Mouse (Mus musculus): ENCODE data around the gene Tmem45a2. TPM values are rescaled to one million over a fixed set of nuclear protein-coding genes. Genes with fewer than 3 reads are reported as not detected.
"Not testable (repeated sequence)": the region's sequence is repeated elsewhere in the genome, so short reads cannot be mapped to it uniquely, and the experiment has no call there.

The Tmem45a2 gene
- under 1 TPM in 1 of 2 experiments, not detected in 1; 0.22 TPM for total RNA-seq (2021)

DNA sequence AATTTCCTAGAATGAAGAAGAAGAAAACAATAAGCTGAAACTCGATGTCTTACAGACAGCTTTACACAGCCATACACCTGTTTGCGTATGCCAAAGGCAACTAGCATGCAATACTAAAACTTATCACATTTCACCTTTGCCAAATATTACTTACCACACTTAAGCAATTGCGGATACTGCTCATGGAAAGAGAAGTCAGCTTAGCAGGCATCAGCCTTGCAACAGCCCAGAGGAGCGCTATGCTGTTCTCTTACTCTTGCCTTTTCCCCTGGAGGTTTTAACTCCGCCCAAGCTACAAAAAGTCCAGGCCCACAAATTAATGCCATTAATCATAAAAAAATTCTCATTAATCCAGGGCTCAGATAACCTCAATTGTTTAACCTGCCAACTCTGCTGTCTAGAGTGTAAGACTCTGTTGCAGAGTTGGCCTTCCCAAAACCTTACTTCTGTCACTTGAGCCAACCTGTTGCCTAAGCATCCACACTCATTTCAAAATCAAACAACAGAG lies at the start of gene Tmem45a2:
Gene Tmem45a2, minus strand, starts transcription at position 241 of the 508 bp plus-strand sequence.
- no peak for DNase-seq (ENCODE audit: low spot score in 2 of 2)
- intact Hi-C loops (cut with DNase I) = no loop called here

DNA sequence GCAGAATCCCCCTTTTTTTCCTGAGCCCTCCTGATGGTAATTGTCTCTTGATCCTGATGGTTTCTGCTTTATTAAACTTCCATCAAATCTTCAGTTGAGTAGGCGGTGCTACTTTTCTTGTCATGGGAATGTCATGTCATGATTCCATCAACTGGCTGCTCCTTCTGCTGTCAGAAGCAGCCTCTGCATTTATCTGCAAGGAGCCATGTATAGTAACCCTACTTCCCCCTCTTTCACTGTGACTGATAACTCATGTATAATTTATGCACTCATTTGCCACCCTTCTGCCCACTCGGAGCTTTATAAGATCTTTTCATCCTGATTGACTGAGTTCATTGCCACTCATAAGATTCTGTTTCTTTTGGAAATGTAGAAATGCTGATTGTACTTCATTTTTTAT lies 46.4 kb upstream of the Tmem45a2 start:
- intact Hi-C loops (cut with DNase I) = no loop called here
- no peak for DNase-seq (ENCODE audit: low spot score in 2 of 2)

DNA sequence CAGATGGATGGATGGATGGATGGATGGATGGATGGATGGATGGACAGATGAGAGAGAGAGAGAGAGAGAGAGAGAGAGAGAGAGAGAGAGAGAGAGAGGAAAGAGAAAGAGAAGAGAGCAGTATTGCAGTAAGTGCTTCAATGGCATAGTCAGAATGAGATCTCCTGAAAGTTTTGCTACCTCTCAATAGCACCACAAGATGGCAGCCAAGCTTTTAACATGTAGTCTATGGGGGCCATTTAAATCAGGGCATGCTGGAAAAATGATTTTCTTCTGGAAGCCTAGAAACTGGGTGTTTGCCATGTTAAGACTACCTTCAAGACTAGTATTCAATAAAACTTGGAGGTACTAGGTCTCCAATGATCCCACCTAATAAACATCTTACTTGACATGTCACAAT lies 44.9 kb upstream of the Tmem45a2 start:
- intact Hi-C loops (cut with DNase I) = no loop called here
- DNase-seq (ENCODE audit: low spot score in 2 of 2) = no peak

DNA sequence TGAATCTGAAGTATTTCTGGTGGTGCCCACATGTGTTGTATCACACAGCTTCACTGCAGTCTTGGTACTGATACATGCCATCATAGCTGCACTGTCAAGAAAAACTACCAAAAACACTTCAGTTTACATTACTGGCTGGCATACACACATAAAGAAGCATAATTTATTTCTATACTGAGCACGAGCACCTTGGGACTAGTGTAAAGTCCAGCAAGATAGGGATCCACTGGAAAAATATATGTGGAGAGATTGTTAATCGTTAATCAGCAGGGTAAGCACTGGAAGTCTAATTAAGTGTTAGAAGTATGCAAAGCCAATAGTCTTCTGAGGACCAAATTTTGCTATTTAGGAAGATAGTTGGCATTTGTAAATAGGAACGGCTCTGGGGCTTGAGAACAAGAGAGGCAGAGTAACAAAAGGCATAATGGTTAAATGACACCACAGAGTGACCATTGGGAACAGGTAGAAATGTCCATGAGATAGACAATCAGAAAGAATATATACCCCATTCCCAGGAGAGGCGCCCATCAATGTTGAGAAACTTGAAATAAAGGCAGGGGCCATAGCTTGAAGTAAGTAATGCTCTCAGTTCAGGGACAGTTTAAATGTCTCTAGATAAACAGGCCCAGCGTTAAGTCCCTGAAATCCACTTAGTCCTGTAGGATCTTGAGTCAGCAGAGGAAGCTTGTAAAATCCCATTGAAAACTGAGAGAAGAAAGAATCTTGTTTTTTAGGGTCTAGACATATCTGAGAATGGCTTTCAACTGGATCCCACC lies 35.2 kb upstream of the Tmem45a2 start:
- intact Hi-C loops (cut with DNase I) = no loop called here
- no peak for DNase-seq (ENCODE audit: low spot score in 2 of 2)

DNA sequence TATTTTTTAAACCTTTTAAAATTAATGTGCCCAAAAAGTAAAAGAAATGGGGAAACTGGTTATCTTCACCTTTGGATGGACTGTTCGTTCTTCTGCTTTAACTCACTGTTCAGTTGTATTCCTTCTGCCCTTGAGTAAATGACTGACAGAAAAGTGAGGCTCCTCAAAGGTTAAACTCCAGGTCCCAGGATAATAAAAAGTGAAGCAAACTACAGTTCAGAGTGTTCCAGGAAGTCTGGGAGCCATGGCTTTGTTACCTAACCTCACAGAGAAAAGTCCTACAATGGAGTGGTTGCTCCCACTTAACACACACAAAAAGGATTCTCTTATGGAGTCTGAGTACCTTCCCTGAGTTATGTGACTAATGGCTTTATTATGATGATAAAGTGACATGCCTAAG lies 30.0 kb upstream of the Tmem45a2 start:
- DNase-seq (ENCODE audit: low spot score in 2 of 2) = no peak
- intact Hi-C loops (cut with DNase I) = no loop called here

DNA sequence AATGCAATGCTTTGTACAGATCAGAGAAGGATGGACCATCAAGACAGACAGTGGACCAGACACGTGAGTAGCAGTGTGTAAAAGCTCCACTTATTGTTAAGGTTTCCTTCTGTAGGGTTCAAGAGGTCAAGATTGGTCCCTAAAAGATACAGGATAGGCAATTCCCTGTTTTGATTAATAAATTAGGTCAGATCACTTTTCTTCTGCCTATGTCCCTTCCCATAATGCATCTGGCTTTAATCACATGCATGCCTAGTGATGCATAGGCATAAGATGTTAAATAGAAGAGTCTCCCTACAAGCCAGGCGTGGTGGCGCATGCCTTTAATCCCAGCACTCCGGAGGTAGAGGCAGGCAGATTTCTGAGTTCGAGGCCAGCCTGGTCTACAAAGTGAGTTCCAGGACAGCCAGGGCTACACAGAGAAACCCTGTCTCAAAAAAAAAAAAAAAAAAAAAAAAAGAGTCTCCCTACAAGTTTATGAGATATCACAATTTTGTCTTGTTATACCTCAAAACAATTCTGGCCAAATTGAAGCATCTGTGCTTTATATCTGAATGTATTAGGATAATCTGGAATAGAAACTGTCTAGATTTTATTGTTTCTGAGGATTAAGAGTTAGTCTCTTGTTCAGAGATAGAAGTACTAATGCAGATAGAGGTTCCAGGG lies 28.5 kb upstream of the Tmem45a2 start:
- DNase-seq (ENCODE audit: low spot score in 2 of 2) = no peak
- intact Hi-C loops (cut with DNase I) = no loop called here

DNA sequence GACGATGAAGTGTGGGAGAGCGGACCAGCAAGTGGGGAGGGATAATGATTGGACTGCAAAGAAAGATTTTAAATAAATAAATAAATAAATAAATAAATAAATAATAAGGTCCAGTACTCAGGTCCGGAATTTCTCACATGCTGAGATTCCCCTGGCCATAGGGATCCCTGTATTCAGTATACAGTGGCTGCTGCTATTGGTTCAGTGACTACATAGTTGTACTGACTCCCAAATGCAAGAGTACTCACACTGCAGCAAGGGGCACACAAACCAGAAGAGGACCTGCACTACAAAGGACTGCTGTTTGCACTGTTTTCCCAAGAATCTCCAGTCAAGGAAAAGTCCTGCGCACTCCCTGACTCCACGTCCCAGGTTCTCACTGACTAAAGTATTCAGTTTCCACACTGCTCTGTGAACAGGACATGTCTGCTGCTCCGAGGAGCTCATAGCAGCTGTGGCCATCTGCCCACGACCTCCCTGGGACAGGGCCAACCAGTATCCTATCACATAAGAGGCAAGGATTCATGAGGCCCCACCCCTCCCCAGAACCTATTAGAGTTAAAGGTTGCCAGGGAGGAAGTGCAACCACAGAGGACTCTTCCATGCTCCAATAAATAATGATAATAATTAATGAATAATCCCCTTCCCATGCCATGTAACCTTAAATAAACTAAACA lies 27.4 kb upstream of the Tmem45a2 start:
- no peak for DNase-seq (ENCODE audit: low spot score in 2 of 2)
- intact Hi-C loops (cut with DNase I) = no loop called here

DNA sequence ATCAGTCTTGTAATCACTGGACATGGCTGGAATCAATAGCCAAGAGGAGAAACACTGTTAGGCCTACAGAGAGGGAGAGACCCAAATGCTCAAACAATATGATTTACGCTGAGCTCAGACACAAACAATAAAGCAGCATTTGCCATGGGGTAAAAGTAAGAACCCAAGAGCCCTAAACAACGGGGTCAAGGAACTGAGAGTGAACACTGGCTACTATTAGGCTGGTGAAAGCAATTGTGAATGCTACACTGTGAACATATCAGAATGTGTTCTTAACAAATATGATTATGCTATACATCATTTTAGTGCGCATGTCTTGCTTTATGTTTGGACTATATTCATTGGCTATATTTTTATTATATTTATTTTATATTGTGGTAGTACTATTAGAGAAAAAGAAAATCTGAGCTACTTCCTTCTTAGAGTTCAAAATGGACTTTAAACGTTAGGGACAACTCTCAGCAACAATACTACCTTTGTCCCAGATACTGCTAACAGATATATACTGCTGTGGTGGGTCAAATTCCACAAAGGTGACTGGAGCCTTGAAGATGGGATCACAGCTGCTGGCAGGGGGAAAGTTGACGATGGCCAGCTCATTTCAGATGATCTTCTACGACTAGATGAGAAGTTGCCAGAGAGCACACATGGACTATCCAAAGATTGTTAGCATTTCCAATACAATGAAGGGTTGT lies 21.9 kb upstream of the Tmem45a2 start:
- intact Hi-C loops (cut with DNase I) = loop anchor here (1.0 kb wide), 1 partner anchor 322 kb away; no protein-coding TSS in a partner anchor
- DNase-seq (ENCODE audit: low spot score in 2 of 2) = no peak

DNA sequence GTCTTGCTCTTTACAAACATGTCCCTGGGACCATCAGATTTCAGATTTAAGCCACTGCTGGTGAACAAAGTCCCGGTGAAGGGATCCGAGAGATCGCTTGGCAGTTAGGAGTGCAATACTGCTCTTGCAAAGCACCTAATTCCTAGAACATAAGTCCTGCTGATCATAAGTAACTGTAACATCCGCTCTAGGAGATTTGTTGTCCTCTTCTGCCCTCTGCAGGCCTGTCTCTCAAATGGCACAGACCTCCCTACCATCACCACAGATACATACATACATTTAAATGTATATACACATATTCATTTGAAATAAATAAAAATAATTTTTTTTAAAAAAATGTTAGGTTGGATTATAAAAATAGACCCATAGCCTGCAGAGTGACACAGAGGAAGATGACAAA lies 21.3 kb upstream of the Tmem45a2 start:
- peak; percentile 39 to 43 for DNase-seq (ENCODE audit: low spot score in 2 of 2)
- intact Hi-C loops (cut with DNase I) = loop anchor here (1.0 kb wide), 1 partner anchor 321 kb away; no protein-coding TSS in a partner anchor

DNA sequence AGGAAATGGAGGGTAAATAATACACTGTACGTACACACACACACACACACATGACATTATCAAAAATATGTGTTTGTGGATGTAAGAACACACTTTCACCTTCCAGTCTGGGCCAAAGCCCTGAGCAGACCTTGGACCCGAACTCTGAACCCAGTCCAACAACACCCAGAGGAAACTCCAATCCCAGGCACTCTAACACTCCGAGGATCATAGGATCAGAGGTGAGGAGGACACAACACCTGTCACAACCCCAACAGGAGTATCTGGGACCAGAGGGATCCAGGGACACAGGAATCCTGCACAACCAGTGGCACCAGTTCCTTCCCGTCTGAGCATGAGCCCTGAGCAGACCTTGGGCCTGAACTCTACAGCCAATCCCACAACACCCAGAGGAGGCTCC lies 8.4 kb upstream of the Tmem45a2 start:
- intact Hi-C loops (cut with DNase I) = no loop called here

DNA sequence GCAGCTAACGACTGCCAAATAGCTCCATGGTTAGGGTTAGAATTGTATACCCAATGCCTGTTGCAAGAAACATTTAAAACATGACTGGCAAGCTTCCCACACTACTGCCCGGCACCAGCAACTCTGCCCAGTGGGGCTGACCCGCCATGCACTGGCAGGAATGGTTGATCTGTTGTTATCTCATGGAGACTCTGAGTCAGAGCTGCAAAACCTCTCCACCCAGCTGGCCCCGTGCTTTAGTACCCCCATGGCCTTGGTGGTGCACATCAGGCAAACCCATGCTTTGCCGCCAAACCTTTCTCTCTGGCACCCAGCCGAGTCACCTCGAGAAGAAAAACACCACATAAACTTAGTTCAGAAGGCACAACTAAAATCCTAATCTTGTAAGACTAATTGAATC lies 4.8 kb upstream of the Tmem45a2 start:
- intact Hi-C loops (cut with DNase I) = no loop called here
- no peak for DNase-seq (ENCODE audit: low spot score in 2 of 2)

More for the DNA sequence above, 8.4 kb upstream of the Tmem45a2 start:
- DNase-seq (ENCODE audit: low spot score in 2 of 2) = no peak

DNA sequence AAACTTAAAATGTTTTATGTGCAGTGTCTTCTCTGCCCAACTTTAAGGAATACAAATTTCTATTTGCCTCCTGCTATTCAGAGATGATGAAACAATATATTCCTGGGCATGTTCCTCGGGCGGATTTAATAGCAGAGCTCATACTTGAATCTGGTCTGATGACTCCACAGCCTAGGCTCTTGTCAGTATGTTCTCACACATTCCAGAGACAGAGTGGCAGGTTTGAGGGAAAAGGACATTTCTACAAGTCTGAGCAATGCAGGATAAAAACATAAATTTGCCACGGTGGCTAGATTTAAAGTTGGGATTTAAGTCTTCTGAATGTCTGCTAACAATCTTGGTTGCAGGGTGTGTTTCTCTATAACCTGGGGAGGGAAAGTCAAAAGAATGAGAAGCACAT lies 9.1 kb downstream of the Tmem45a2 start:
- DNase-seq (ENCODE audit: low spot score in 2 of 2) = no peak
- intact Hi-C loops (cut with DNase I) = no loop called here

DNA sequence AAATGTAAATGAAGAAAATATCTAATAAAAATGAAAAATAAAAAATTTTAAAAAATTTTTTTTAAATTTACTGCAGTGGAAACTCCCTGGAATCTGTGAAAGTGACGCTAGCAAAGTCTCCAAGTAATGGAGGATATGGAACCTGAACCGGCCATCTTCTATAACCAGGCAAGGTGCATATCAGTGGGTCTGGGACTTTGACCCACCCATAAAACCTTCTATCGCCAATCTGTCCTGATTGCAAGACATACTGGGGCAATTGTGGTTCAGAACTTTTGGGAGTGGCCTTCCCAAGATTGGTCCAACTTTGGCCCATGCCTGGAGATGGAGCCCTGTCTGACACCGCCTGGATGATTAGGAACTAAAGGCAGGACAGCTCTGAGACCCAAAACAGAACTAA lies 14.2 kb downstream of the Tmem45a2 start:
- intact Hi-C loops (cut with DNase I) = no loop called here
- DNase-seq (ENCODE audit: low spot score in 2 of 2) = no peak

DNA sequence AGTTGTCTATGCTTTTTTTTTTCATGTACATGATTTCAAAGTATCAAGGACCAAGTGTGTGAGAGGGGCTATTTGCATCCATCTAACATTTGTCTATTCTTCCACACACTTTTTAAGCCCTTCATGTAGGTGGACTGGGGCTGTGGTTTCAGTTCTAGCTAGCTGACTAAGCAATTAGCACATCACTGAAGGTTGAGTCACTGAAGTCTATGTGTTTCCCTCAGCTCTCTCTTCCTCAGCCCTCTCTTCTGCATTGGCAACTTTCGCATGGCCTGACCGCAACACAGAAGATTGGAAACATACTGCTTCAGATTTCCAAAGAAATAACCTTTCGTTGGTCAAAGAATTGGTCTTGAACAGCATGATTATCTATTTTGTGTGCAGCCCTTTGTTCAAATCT lies 21.2 kb downstream of the Tmem45a2 start:
- DNase-seq (ENCODE audit: low spot score in 2 of 2) = no peak
- intact Hi-C loops (cut with DNase I) = no loop called here

DNA sequence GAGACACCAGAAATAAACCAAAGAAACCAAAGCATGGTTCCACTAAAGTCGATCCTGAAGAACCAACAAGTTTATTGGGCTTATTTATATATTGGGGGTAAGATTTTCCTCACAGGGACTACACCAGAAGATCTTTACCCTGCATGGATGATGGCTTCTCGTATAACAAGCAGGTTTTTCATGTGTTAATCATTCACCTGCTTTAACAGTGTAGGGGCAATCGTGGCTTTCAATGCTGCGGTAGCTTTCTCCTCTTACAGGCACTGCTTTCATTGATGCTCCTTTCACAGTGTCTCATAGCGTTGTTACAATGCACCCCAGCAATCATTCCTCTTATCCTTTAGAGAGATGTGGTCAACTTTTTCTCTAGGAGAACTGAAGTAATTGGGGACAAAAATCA lies 32.6 kb downstream of the Tmem45a2 start:
- DNase-seq (ENCODE audit: low spot score in 2 of 2) = no peak
- intact Hi-C loops (cut with DNase I) = no loop called here

DNA sequence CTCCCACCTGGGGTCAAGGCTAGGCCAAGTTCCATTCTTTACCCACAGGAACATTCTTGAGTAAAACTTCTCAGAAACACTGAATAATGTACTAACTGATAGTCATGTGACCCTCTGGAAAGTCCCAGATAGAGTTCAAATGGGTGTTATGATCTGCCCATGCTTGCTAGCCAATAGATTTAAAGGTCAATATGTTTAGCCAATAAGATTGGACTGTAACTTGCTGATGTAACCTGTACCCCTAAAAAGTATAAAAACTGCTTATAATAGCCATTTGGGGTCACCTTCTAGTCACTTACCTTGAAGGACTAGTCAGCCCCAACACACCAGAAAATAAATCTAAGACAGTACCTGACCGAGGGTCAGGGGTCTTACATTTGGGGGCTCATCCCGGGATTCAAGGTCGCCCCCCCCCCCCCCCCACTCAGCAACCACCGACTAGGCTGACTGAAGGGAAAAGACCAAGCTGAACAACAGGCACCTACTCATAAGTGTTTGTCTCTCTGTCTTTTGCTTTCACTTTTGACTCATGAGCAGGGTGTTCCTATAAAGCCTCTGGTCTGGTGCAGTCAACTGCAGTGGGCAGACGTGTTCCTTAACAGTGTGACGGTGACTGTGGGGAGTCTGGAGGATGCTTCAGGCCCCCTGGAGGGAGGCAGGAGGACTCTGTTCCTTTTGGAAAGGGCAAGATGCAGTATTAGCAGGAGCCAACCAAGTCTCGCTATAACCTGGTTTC lies 40.9 kb downstream of the Tmem45a2 start:
- no peak for DNase-seq (ENCODE audit: low spot score in 2 of 2)
- intact Hi-C loops (cut with DNase I) = no loop called here

DNA sequence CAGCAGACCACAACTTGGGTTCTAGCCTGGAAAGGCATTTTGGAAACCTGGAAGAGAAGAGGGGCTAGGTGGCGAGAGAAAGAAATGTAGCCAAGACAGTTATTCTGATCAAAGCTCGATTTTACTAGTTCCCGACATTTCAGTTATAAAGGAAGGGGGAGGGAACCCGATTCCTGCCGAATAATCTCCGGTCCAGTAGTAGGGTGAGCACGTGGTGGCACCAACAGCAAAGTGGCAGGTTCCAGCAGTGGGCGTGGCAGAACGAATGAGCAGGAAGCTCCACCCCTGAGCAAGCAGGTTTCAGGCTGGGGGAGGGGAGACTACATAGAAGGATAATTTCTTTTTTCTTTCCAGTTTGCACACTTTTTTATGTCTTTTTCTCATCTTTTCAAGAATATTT lies 72.9 kb downstream of the Tmem45a2 start:
- DNase-seq (ENCODE audit: low spot score in 2 of 2); intact Hi-C loops (cut with DNase I): not testable (repeated sequence)

Data from left cerebral cortex, postnatal 36 days (tissue).